Mouse (Mus musculus) large intestine, adult 2 months (tissue): Measurements from ENCODE around the gene Slc6a15. TPM values are rescaled to one million over a fixed set of nuclear protein-coding genes. Genes with fewer than 3 reads are reported as not detected.

ENCODE experiments used
- DNase-seq: peaks from one replicate; pipeline ENCODE4 v3.0.0-alpha.2; 2012; ENCODE audit warnings: low read depth, low spot score
- WGBS: fragments of 180-500 bp; shearing (Covaris S2); methylation state at CpG from one replicate; pipeline ENCODE4 v1.1.7; 2018; 5-methylcytosine and 5-hydroxymethylcytosine counted together
- polyA plus RNA-seq: library from polyadenylated mRNA; depleted of rRNA; stranded (reverse); fragments of >200 nt; gene quantifications from 2 replicates; pipeline ENCODE4 v1.2.3, GENCODE M21; 2012; rRNA removed

Gene Slc6a15
- 0.09 and 0.15 TPM in 2 replicates for polyA plus RNA-seq

GRCm38 (mm10) chr10:103367371-103368295, at the start of gene Slc6a15:
Gene Slc6a15, plus strand, starts transcription at chr10:103367783.
- WGBS, result under 1% methylated on average over 43 of the region's 43 CpGs
- DNase-seq, result no peak

GRCm38 (mm10) chr10:103321941-103322340, 45.6 kb upstream of the Slc6a15 start:
- WGBS, result 67% methylated on average over 3 of the region's 3 CpGs
- no peak for DNase-seq

DNA sequence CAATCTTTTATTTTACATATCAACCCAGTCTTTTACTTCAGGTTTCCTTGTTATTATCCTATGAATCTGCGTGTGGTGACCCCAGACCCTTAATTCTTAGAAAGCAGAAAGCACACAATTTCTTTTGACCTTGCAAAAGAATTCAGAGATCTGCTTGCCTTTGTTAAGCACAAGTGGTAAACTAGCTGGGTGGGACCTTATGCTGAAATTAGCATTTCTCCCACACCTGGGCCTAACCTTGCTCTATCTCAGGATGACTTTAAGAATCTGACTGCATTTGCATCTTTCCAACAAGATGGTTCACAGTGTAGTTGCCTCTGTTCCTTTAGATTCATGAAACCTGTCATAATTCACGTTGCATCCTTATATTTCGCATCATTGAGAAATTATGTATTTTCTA, 44.2 kb upstream of the Slc6a15 start:
- no peak for DNase-seq
- WGBS, result 73% methylated on average over 3 of the region's 3 CpGs

DNA sequence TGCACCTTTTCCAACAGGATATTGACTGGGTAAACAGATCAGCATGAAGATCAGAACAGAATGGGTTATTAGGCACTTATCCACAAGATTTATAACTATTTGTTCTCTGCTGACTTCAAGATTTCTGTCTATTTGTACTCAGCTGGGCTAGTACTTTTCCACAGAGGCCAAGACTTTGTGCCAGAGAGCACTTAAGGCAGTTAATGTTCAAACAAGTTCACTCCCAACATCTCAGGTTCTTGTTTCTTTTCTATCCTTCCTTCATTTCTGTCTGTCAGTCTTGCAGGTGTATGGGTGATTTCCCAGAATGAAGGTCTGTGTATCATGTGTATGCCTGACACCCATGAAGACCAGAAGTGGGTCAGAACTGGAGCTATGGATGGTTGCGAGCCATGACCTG, 33.3 kb upstream of the Slc6a15 start:
- WGBS, result 63% methylated on average over 1 of the region's 1 CpGs
- no peak for DNase-seq

DNA sequence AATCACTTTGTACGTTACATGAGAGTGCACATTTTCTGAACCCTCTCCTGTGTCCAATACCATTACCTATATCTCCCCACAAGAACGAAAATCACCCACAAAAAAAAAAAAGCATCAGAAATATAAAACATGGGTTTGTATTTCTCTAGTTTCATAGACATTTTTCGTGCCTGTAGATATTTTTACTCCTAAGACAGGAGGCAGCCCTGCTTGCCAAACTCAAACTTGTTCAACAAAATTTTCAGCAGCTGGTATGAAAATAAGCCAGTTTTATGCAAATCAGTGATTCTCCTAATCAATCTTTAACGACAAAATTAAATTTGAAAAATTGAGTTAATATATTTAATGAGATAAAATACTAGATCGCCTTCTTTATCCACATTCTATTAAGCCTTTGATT, 27.7 kb upstream of the Slc6a15 start:
- WGBS, result 77% methylated on average over 5 of the region's 5 CpGs

DNA sequence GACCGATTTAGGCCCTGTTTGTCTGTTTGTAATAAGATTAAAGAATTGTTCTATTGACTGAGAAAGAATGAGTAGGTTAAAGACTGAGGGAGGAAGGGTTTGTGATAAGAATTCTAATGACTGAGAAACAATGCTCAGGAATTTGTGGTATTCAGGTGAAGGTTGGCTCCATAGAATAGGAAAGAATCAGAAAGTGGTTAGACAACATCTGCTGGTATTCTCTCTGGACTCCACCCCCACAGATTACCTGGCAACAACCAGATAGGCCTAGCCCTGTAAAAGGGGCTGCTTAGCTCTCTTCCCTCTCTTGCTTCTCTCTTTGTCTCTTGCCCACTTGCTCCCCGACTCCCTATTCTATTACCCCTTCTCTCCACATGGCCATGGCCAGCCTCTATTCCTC, 20.8 kb upstream of the Slc6a15 start:
- DNase-seq, result no peak
- WGBS, result 58% methylated on average over 2 of the region's 2 CpGs

More for the DNA sequence above, 27.7 kb upstream of the Slc6a15 start:
- no peak for DNase-seq

DNA sequence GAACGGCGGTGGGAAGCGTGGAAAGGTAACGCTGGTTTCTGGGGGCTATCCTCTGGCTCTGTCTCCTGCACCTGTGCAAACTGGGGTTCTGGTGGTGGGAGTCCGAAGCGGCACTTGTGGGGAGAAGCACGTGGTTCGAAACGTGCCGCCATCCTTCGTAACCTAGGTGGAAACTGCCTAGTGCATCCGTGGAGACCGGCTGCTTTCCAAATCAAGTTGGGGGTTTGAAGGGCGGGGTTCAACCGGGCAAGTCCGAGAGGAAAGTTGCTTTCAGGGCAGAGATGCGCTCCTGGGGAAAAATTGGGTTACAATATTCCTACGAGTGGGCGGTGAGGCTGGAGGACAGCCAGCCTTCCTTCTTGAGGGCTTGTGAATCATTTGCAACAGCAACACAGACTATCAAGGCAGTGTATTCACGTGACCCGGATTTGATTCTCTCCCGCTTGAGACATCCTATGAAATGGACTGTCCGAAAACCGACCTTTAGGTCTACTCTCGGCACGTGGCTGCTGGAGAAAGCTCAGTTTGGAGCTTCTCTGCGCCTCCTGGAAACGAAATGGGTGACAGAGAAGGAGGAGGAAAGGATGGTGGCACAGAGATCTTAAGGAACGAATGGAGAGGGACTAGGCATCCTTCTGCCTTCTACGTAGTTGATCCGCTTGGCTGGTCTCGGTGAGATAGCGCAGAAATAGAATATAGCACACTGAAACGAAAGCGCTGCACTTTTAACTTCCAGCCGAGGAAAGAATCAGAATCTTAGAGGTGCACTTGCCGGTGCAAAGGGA, 905 bp downstream of the Slc6a15 start:
- WGBS, result 2% methylated on average over 37 of the region's 37 CpGs
- no peak for DNase-seq

DNA sequence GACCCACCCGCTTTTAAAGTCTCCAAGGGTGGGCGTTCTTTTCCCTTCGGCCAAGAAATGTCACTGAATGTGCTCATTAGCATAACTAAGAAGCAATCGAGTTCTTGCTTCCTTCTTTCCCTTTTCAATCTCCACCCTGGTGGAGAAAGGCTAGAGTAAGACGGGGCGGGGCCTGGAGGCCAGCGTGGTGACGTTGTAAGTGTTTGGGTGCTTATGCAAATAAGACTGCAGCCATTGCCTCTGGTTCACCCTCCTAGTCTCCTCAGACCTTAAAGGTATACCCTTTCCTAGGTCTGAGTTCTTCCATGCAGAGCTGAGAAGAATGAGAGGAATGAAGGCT, 1.5 kb downstream of the Slc6a15 start:
- no peak for DNase-seq
- WGBS, result 3% methylated on average over 8 of the region's 8 CpGs

- DNase-seq, result no peak
- 15% methylated on average over 4 of the region's 4 CpGs for WGBS
These were observed 34.6 kb downstream of the Slc6a15 start for GRCm38 (mm10) chr10:103402171-103402570.

DNA sequence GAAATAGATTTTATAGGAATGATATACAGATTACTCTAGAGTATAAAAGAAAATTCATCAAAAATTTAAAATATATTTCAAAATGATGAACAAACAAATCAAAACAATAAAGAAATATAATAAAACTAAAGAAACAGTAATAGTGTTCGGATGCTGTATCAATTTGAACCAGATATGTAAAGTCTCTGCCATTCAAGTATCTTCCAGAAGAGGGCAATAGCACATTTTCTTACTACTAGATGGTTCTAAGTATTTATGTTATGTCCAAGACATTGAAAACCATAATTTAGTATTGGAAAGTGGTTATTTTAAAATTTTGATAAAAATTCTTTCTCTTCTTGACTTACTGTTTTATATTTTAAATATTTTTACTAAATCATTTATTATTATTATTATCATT, 60.1 kb downstream of the Slc6a15 start:
- 71% methylated on average over 1 of the region's 1 CpGs for WGBS
- no peak for DNase-seq

- no peak for DNase-seq
- 68% methylated on average over 2 of the region's 2 CpGs for WGBS
These were observed 75.0 kb downstream of the Slc6a15 start for GRCm38 (mm10) chr10:103442588-103442987.

- peak; percentile 4 for DNase-seq
- WGBS, result 38% methylated on average over 3 of the region's 3 CpGs
These were observed 75.5 kb downstream of the Slc6a15 start for GRCm38 (mm10) chr10:103443070-103443469.

- WGBS, result 54% methylated on average over 2 of the region's 2 CpGs
These were observed 80.8 kb downstream of the Slc6a15 start for GRCm38 (mm10) chr10:103448340-103448739.

DNA sequence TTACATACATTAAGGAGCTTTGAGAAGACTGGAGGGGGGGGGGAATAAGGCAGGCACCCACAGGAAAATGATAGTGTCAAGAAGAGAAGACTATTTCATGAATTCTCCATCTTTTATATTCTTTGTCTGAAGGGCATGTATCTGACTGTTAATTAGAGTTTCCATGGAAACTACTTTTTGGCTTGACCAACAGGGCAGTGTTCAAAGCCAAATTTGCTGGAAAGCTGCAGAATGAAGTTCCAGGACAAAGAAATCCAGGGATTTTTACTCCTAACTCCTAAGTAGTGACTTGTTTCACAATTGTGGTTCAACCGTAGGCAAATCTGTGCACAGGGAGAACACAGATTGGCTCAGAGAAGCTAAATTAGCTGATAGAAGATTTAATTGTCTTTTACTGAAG, 90.3 kb downstream of the Slc6a15 start:
- DNase-seq, result no peak
- 86% methylated on average over 1 of the region's 1 CpGs for WGBS

More at GRCm38 (mm10) chr10:103448340-103448739, 80.8 kb downstream of the Slc6a15 start:
- no peak for DNase-seq

Other genes with a start within 250 kb of the Slc6a15 start
- not detected in 2 replicates for gene Lrriq1, start 131.5 kb upstream of the Slc6a15 start, polyA plus RNA-seq